Mouse (Mus musculus): ENCODE results near the gene Nos1ap.

Nos1ap gene

DNA sequence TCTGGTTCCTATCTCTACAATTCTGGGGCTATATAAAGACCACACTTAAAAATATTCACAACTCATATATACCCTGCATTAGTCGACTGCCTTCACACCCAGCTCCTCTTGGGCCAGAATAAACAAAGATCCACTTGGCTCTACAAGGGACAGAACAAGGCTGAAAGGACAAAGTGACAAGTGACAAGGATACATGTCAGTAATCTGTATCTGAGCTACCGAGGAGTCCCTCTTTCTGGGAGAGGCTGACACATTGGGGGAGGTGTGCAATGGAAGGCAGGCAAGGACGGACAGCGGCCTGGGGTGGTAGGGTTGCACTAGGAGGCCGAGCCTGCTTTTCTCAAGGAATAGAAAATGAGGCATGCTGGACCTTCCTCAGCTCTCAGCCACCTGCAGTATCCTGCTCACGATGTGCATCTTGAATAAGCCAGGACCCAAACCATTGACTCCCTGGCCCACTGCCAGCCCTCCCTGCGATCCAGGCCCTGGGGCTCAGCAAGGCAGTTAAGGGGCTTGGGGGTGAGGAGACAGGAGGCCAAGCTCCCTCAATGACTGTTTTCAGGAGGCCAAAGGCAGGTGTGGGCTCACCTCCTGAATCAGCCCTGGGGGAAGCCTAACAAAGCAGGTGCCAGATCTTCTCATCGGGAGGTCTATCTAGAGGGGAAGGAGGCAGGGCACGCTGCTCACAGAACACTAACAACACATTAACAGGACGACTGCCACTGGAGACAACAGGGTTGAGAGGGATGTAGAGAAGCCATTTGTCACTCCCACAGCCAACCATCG, 87.0 kb downstream of the Nos1ap start:
- DNase-seq (ENCODE audit: low read depth, low spot score), result no peak

GRCm38 (mm10) chr1:170501970-170502369, 87.7 kb downstream of the Nos1ap start:
- DNase-seq (ENCODE audit: low read depth, low spot score), result no peak

DNA sequence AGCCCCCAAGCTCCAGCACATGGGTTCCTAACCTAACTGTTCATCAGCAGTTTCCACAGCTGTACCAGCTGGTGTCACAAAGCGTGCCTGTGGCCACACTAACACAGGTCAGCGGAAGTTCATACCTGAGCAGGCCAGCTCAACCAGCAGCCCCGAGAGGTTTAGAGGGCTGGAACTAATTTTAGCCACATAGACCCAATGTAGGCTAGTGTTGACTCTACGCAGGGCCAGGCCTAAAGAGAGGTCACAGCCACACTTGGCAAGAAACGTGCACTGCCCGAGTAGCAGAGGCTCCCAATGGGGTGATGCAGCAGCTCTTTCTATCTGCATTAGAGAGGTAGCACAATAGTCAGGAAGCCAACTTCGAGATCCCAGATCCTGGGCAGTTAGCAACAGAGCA, 88.1 kb downstream of the Nos1ap start:
- no peak for DNase-seq (ENCODE audit: low read depth, low spot score)

GRCm38 (mm10) chr1:170499891-170500290, 89.8 kb downstream of the Nos1ap start:
- DNase-seq (ENCODE audit: low read depth, low spot score), result no peak

DNA sequence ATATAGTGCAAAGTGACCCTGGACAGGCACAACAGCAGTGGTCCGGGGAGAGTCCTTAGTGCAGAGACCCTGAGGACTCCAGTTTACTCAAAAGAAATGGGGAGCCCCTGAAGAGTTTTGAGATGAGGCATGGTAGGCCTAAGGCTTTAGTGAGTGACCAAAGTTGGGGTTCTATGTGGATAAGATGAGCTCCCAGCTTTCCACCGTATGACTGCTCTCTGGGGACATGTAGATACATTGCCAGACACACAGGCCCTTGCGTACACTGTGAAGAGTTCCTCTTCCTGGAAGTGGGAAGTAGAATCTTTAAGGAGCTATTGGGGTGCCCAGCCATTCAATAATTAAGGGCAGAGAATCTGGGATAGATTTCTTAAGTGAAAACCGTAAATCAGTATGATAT, 90.2 kb downstream of the Nos1ap start:
- DNase-seq (ENCODE audit: low read depth, low spot score), result no peak

GRCm38 (mm10) chr1:170498645-170499044, 91.0 kb downstream of the Nos1ap start:
- no peak for DNase-seq (ENCODE audit: low read depth, low spot score)

DNA sequence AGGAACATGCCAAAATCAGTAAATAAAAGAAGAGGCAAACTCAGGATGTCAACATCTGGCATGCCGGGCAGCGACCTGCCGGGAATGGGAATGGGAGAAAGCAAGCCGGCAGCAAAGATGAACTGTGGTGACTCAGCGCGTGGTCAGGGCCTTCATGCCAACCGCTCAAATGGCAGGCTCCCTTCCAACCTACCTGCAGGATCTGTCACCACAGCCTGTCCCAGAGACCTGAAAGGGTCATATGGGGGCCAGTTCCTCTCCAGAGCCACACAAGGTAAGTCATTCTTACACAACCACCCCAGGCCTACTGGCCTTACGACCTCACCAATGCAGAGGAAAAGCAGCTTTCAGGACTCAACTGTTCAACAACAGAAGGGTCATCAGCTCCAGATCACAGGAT, 93.4 kb downstream of the Nos1ap start:
- DNase-seq (ENCODE audit: low read depth, low spot score), result no peak

DNA sequence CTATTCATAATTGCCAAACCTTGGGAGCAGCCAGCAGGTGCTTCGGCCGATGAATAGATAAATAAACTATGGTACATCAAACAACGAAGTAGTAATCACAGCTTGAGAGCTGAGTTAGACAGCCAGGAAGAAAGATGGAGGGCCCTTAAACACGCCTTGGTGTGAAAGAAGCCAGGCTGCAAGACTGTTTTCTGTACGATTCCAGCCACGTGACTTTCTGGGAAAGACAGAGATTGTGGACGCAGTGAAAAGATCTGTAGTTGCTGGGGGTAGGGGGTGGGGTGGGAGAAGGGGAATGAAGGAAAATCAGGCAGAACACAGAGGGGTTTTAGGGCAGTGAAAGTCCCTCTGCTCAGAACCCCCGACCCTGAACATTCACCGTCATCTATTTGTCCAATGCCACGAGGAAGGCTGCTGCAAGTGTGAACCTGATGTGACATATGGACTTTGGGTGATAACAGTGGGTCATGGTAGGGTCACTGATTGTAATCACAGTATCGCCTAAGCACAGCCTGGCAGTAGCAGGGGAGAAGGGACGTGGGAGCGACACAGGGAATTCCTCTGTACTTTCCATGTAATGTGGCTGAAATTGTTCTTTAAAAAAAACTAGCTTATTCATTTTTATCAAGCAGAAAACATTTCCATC, 94.0 kb downstream of the Nos1ap start:
- no peak for DNase-seq (ENCODE audit: low read depth, low spot score)

DNA sequence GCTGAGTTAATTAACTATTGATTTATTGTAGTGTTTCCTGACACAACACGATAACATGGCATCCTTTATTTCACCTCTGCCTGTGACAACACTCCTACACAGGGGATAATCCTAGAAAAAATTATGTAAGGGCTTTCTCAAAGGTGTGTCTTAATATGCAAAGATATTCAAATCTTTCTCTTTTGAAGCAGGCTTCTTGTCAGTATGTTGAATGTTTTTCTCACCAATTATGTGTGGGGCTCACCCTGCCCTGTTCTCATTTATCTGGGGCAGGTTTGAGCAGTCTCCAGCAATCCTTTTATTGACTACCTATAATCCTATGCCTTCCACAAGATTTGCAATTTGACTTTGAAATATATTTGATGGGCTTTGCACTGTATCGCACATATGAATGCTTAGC, 97.1 kb downstream of the Nos1ap start:
- no peak for DNase-seq (ENCODE audit: low read depth, low spot score)

DNA sequence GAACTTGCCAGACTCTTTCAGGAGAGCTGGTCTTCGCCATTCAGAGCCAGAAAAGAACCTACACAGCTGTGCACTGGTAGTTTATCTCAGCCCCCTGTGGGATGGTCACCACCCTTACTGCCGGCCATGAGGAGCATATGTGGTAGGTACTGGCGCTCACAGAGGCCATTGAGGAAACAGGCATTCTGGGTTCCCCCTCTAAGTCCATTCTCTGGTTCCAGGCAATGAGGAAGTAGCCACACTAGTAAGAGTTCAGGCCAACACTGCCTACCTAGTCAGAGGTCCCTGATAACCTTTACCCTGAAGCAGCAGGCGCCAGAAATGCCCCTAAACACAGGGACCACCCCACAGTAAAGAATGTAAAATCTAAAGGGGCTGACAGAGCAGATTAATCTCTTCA, 97.6 kb downstream of the Nos1ap start:
- no peak for DNase-seq (ENCODE audit: low read depth, low spot score)

- DNase-seq (ENCODE audit: low read depth, low spot score), result peak; percentile 52
These were observed 99.7 kb downstream of the Nos1ap start for GRCm38 (mm10) chr1:170489936-170490335.

DNA sequence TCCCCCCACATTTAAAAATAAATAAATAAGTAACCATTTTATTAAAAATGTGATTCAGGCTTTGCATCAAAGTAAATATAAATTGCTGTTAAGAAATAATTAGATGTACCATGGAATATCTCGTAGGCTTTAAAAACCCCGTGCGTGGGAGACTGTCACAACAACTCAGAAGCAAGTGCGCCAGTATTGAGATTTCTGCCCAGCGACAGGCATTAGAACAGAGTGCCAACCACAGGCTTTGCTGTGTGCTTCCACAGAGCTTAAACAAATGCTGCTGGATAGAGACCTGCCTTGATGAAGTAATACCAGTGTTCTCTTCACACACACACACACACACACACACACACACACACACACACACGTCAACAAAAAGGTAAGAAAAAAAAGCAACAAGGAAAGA, 100.2 kb downstream of the Nos1ap start:
- peak; percentile 71 for DNase-seq (ENCODE audit: low read depth, low spot score)

- no peak for DNase-seq (ENCODE audit: low read depth, low spot score)
These were observed 104.5 kb downstream of the Nos1ap start for GRCm38 (mm10) chr1:170485119-170485518.

- no peak for DNase-seq (ENCODE audit: low read depth, low spot score)
These were observed 107.3 kb downstream of the Nos1ap start for GRCm38 (mm10) chr1:170482236-170482905.

DNA sequence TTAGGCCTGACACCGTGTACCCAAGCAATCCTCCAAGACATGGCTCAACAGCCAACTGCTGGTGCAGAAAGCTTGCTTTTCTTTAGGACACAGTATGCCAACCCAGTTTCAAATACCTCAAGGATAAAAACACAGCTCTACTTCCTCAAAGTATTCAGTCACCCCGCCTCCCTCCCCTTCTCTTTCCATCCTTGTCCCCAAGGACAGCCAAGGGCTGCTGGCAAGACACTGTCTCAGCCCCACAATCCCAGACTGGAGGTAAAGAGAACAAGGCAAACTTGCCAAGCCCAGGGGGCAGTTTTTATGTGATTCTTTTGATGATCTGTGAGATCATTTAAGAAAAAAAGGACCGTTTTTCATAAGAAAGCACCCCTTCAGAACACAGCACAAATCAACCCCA, 108.6 kb downstream of the Nos1ap start:
- DNase-seq (ENCODE audit: low read depth, low spot score), result peak; percentile 49

DNA sequence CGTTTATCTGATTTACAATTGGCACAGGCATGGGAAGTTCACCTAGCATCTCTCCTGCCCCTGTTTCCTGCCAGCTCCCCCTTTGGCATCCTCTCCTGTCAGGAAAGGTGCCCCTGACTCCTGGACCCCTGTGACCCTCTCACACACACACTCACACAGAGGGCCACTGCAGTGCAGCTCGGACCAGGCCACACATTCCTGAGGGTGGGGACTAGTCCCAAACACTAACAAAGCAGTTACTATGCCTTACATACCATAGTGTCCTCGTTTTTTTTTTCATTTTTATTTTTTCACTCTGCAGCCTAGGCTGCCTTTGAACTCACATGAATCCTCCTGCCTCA, 110.2 kb downstream of the Nos1ap start:
- no peak for DNase-seq (ENCODE audit: low read depth, low spot score)

DNA sequence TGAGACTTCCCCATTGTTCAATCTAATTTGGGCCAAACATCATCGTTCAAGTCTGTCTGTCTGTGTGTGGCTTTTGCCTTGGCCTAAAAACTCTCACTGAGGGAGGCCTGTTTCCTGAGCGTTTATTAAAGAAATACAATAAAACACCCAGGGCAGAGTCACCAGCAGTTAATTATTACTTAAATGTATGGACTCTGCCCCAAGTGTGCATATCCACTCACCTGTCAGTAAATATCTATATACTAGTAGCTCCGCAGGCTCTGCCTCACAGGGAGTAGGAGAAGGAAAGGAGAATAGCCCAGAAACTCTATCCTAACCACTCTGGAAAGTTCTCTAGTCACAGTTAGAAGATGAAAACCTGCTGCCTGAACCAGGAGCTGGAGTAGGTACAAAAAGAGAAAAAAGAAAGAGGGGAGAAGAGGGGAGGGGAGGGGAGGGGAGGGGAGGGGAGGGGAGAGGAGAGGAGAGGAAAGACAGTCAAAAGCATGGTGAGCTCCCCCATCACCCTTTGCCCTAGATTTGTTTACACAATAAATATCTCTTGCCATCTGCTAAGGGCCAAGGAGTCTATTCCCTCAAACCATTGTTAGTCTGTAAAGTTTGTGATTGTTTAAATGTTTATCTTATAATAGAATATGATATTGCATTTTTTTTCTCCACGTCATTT, 110.7 kb downstream of the Nos1ap start:
- DNase-seq (ENCODE audit: low read depth, low spot score), result no peak

- peak; percentile 63 for DNase-seq (ENCODE audit: low read depth, low spot score)
These were observed 111.7 kb downstream of the Nos1ap start for GRCm38 (mm10) chr1:170477636-170478600.

- no peak for DNase-seq (ENCODE audit: low read depth, low spot score)
These were observed 116.2 kb downstream of the Nos1ap start for GRCm38 (mm10) chr1:170473460-170473859.

DNA sequence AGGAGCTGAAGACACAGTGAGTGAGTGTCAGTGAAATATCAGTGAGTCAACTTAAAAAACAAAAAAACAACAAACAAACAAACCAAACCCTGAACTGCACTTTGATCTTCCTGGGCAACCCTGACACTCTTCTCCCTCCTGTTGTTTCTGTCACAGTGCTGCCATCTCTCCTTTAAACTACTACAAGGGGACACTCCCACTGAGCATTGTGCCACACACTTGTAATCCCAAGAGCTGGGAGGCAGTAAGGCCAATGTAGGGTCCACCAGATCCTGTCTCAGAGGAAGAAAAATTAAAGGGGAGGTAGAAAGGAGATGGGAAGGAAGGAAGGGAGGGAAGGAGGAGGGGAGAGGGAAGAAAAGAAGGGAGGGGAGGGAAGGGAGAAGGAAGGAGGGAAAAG, 116.8 kb downstream of the Nos1ap start:
- DNase-seq (ENCODE audit: low read depth, low spot score), result no peak

Data from brain, adult 2 months (tissue).